Mouse (Mus musculus): ENCODE data around the gene Gm14214.
A peak's percentile ranks its signal among the peaks of the same experiment; 100 is the strongest.

Gm14214 gene

GRCm38 (mm10) chr2:154769930-154770329 lies at the start of gene Gm14214:
Gene Gm14214 (minus strand): TSS chr2:154770030.
- no peak for DNase-seq

- DNase-seq: no peak
Measured at GRCm38 (mm10) chr2:154818599-154818998, 48.8 kb upstream of the Gm14214 start.

DNA sequence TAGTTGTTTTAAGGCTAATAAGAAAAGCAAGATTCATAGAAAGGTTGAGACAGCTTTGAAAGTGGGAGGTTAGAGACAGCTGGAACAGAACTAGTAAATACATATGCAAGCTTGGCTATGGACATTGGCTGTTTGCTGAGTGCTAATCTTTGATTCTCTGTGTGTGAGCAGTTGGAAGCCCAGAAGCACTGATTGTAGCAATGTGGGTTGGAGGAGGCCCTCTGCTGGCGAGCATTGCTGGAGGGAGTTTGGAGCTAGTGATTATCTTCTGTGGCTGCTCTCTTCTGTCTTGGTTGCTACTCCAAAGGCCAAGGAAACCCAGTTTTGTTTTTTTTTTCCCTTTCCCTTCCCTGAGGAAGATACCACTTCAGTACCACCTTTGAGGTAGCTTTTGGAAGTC lies 48.0 kb upstream of the Gm14214 start:
- peak; percentile 49 for DNase-seq

DNA sequence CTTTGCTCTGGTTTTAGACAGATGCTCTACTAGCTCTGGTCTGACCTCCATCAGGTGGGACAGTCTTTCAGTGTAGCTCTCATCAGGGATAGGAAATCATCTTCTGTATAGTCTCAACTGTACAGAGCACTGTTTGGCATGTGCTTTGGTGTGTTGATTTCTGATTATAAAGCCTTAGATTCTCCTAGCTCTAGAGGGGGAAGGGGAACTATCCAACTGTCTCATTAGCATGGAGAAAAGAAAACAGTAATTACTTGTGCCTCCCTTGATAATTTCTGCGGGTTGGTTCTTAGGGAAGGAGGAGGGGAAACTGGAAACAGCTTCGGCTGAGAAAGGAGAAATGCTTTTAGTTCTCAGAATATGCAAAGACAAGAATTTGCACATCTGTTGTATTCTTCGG lies 47.3 kb upstream of the Gm14214 start:
- no peak for DNase-seq

GRCm38 (mm10) chr2:154813426-154813825 lies 43.6 kb upstream of the Gm14214 start:
- DNase-seq: no peak

- no peak for DNase-seq
Measured at GRCm38 (mm10) chr2:154810821-154811220, 41.0 kb upstream of the Gm14214 start.

DNA sequence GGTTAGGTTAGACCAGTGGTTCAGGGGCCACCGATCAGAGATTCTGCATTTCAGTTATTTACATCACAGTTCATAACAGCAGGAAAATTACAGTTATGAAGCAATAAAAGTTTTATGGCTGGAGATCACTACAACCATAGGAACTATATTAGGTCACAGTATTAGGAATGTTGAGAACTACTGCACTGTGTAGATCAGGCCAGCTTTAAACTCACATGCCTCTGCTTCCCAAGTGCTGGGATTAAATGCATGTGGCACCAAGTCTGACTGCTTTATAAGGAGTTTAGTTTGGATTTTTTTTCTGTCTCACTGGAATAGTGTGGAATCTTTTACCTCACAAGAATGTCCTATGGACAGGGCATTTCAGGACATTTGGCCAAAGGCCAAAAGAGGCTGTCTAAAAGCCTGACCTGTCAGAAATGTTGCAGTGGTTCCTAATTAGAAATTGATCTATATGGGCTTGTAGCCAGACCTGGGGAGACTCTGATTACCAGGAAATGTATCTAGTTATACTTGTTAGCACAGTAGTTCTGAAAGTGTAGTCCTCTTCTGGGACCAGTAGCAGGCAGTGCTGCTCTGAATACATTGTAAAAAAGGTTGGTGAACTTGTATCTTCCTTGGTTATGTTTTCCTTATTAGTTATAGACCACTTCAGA lies 39.4 kb upstream of the Gm14214 start:
- peak; percentile 86 for DNase-seq

DNA sequence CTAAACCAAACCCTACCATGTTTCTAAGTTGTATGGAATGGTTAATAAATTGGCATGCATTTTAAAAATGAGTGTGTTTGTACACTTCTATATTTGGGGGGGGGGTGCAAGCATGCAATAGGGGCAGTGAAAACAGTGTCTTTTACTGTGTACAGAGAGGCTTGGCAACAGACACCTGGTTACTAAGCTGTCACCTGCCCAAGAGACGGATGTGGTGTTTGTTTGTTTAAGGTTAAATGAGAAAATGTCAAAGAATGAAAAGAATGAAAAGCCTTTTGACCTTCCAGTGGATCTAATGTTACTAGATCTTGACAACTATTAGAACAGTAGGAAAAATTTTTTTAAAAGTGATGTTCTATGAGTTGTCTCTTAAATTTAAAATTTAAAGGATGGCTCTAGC lies 37.9 kb upstream of the Gm14214 start:
- DNase-seq: no peak

DNA sequence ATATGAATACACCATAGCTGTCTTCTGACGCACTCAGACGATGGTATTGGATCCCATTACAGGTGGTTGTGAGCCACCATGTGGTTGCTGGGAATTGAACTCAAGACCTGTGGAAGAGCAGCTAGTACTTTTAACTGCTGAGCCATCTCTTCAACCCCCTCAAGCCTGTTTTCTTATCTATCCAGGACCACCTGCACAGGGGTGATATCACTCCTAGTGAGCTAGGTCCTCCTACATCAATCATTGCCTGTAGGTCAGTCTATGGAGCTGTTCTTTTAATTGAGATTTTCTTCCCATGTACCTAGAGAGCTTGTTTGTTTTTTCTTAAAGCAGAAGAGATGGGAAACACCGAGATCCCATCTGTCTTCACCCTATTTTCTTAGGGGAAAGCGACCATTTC lies 34.0 kb upstream of the Gm14214 start:
- no peak for DNase-seq

GRCm38 (mm10) chr2:154803372-154803771 lies 33.5 kb upstream of the Gm14214 start:
- no peak for DNase-seq

- DNase-seq: peak; percentile 90
Measured at GRCm38 (mm10) chr2:154791661-154792642, 22.1 kb upstream of the Gm14214 start.

DNA sequence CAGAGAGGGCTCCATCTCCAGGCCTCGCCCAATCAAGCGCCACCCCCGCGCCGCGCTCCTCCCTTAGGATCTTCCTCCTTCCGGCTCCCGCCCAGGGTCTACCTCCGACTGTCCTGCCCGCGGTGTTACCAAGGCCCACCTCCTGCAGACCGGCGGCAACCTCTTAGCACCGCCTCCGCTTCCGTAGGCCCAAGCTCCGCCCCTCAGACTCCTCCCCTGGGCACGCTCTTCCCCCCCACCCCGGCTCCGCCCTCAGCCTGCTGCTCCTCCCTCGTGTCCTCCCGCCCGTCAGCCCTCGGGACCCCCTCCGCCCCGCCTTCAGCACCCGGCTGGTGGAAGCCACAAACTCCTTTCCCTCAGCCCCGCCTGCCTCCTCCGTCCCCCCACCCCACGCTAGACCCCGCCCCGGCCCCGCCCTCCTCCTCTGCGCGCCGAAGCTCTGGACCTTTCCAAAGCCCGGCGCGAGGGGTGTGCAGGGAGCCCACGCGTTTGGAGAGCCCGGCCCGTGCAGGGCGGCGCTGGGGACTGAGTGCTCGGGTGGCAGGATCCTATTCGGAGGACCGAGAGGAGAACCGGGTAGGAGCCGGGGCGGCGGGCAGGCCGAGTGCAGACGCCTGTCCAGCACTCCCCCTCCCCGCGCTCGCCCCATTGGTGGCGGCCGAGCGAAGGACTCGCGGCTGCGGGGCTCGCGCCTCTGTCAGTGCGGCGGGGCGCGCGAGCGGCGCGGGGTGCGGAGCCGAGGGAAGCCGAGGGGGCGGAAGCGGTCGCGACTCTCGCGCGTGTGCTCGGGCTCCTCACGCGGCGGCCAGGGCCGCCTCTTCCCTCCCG lies 21.0 kb upstream of the Gm14214 start, which contains the start of the genes Raly and a:
Gene Raly, plus strand, starts transcription at position 441 of the 828 bp plus-strand sequence.
Gene a, plus strand, starts transcription at position 747 of the 828 bp plus-strand sequence.
- peak; percentile 98 for DNase-seq

DNA sequence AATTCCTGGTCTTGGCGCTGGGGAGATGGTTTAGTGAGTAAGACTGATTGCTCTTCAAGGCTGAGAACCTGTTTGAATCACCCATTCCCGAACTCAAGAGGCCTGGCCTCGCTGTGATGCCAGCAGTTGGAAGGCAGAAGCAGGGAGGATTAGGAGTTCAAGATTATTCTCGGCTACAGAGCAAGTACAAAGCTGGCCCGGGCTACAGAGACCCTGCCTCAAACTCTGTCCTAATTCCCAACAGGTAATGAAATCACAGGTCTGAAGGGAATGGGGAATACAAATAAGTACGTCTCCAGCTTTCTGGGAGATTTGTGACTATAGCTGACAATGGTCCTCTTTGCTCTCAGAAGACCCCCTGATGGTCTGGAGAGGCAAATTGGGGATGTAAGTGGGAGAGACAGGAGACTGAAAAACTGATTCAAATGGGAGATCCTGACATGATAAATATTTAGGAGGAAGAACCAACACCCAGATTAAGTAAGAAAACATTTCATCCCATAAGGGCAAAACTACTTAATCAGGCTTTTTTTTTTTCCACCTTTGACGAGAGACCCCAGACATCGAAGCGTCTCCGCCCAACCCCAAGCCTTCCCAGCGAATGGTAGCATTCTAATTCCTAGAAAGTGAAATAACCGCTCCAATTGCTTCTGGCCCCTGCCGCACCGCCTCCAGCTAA lies 20.3 kb upstream of the Gm14214 start:
- no peak for DNase-seq

DNA sequence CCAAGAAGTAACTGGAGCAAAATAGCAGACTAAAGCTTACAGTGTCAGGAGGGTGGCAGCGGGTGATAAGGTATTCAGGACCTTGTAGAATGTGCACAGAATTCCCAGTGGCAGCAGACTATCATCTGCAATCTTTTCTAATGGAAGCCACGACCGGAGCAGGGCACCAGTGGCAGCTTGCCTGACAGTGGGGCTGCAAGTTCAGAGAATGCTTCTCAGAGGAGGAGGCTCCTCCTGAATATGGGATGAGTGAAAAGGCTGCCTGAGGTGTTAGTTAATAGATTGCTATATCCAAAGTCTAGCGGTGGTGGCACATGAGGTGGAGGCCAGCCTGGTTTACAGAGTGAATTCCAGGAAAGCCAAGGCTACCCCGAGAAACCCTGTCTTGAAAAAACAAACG lies 19.6 kb upstream of the Gm14214 start:
- no peak for DNase-seq

- DNase-seq: no peak
Measured at GRCm38 (mm10) chr2:154786776-154787175, 16.9 kb upstream of the Gm14214 start.

- DNase-seq: no peak
Measured at GRCm38 (mm10) chr2:154786187-154786586, 16.4 kb upstream of the Gm14214 start.

GRCm38 (mm10) chr2:154785284-154785683 lies 15.5 kb upstream of the Gm14214 start:
- no peak for DNase-seq

GRCm38 (mm10) chr2:154782856-154783650 lies 13.2 kb upstream of the Gm14214 start:
- DNase-seq: no peak

- no peak for DNase-seq
Measured at GRCm38 (mm10) chr2:154782361-154782760, 12.5 kb upstream of the Gm14214 start.

- no peak for DNase-seq
Measured at GRCm38 (mm10) chr2:154779648-154780047, 9.8 kb upstream of the Gm14214 start.

- no peak for DNase-seq
Measured at GRCm38 (mm10) chr2:154776496-154776895, 6.7 kb upstream of the Gm14214 start.
